Mouse (Mus musculus) spleen, adult 2 months (tissue): ENCODE results near the gene Hmox1.

Experiments used
- CTCF ChIP-seq: fragments of 200-500 bp; IDR thresholded peaks from 2 replicates; pipeline ENCODE4 v1.5.1; 2011; ENCODE audit warnings: mild to moderate bottlenecking, inconsistent platforms; ENCODE audit not compliant: insufficient read depth, insufficient read length, insufficient replicate concordance; ENCODE audit errors: extremely low read depth
- POLR2A ChIP-seq: fragments of 200-500 bp; IDR thresholded peaks from 2 replicates; pipeline ENCODE4 v1.6.1; 2011; ENCODE audit warnings: low read depth, low read length, inconsistent platforms

GRCm38 (mm10) chr8:75060022-75060421 is 33.4 kb upstream of the Hmox1 start:
- TF ChIP-seq POLR2A (no peak), CTCF (no peak)
